Mouse (Mus musculus): Measurements from ENCODE around the gene Mast4.
"Not testable (repeated sequence)": the region's sequence is repeated elsewhere in the genome, so short reads cannot be mapped to it uniquely, and the experiment has no call there.

Mast4 gene

DNA sequence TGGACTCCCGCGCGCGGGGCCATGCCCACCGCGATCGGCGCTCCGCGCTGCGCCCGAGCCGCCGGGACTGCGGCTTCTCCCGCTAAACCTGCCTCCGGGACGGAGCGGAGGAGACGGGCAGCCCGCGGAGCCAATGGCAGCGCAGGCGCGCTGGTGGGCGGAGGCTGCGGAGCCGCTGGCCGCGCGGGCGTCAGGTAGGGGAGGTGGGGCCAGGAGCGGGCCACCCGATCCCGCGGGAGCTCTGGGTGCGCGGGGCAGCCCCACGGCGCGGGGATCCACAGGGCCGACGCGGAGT is at the start of gene Mast4:
TSS of gene Mast4 (minus strand) at position 106 of the 295 bp plus-strand sequence.
- DNase-seq (ENCODE audit: low spot score): no peak

DNA sequence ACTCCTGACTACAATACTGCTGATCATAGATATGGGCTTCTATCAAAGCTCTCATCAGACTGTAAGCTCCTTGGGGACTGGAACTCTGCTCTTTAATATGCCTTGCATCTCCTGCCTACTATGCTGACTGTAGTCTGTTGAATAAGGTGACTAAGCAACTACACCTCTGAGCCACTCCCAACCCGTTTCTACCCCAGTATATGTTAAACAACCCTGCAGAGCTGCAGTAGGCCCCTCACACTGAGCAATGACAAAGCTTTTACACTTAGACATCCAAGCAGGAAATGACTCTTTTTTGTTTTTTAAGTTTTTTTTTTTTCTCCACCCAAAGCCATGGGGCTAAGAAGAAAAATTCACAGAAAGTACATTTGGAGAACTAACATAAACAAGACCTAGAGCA is 40.2 kb upstream of the Mast4 start:
- DNase-seq (ENCODE audit: low spot score): no peak

DNA sequence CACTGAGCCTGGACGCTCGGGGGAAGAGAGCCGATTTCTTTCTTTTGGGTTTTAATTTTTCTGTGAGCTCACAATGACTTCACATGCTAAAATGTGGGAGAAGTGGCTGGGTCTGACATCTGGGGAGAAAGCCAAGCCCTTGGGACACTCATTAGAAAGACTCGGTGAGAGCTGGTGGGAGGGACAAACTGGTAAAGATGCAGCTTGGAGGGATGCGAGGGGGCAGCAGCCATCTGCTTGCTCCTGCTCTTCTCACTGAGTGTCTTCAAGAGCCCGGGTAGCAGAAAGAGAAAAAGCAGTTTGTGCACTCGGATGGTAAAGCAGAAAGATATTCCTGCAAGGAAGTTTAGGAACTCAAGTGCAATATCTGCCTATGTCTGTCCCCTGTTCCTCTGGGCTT is 34.9 kb upstream of the Mast4 start:
- DNase-seq (ENCODE audit: low spot score): no peak

- no peak for DNase-seq (ENCODE audit: low spot score)
Measured at GRCm38 (mm10) chr13:103363181-103363580, 28.9 kb upstream of the Mast4 start.

DNA sequence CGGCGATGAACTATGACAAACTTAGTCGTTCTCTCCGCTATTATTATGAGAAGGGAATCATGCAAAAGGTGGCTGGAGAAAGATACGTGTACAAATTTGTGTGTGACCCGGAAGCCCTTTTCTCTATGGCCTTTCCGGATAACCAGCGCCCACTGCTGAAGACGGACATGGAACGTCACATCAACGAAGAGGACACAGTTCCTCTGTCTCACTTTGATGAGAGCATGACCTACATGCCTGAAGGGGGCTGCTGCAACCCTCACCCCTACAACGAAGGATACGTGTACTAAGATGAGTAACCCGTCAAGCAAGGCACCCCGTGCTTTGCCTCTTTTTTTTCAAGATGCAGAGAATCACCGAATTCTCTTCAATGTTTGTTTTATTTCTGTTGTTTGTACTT is 23.1 kb upstream of the Mast4 start:
- DNase-seq (ENCODE audit: low spot score): not testable (repeated sequence)

GRCm38 (mm10) chr13:103356909-103357308 is 22.6 kb upstream of the Mast4 start:
- not testable (repeated sequence) for DNase-seq (ENCODE audit: low spot score)

- no peak for DNase-seq (ENCODE audit: low spot score)
Measured at GRCm38 (mm10) chr13:103354737-103355136, 20.4 kb upstream of the Mast4 start.

DNA sequence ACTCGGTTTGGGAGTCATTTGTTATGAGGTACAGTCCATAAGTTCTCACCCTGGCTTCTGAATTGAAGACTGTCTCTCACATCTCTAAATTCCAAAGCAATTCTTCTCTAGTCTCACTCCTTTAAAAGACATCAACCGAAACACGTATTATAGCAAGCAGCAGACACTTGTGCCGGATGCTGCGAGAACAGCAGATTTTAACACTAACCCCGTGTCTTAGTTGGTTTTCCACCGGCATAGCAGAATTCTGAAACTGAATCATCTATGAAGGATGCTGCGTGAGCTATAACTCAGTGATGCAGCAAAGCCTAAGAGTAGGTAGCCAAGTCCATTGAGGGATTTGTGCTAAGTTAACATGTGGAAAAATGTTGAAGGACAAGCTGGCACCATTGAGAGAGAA is 10.5 kb upstream of the Mast4 start:
- DNase-seq (ENCODE audit: low spot score): no peak

- no peak for DNase-seq (ENCODE audit: low spot score)
Measured at GRCm38 (mm10) chr13:103344006-103344720, 9.9 kb upstream of the Mast4 start.

DNA sequence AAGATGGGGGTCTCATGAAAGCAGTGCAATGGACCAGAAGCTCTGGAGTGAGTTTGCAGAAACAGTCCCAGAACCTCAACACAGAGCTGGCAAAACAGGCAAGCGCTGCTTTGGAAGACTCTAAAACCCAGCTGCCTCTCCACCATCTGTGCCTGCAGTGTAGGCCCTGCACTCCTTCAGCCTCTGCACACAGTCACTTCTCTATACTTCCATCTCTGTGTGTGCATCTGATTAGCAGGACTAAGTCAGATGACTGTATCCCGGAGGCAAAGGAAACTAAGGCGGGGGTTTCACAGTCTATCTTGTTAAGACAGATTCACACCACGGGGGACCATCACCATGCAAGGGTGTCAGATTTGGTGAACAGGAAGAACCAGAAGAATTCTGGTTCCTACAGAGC is 6.7 kb upstream of the Mast4 start:
- no peak for DNase-seq (ENCODE audit: low spot score)

GRCm38 (mm10) chr13:103338616-103339015 is 4.3 kb upstream of the Mast4 start:
- no peak for DNase-seq (ENCODE audit: low spot score)

DNA sequence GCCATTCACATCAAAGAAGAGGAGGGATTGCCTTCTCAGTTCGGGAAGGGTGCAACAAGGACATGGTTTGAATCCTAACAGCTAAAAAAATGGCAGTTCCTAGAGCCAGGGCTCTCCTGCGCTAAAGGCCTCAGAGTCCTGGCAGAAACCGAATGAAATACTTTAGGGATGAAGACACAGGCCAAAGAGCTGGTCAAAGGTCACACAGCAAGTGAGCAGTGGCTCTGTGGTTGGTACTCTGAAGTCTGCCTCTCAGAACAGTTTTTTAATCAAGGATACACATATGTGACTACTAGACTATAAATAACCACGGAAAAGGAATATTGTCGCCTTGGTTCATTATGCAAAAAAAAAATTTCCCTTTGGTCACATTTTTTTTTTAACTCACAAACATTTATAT is 1.9 kb upstream of the Mast4 start:
- no peak for DNase-seq (ENCODE audit: low spot score)

GRCm38 (mm10) chr13:103334723-103335458 is 594 bp upstream of the Mast4 start:
- DNase-seq (ENCODE audit: low spot score): no peak

- DNase-seq (ENCODE audit: low spot score): no peak
Measured at GRCm38 (mm10) chr13:103333601-103334391, 501 bp downstream of the Mast4 start.

GRCm38 (mm10) chr13:103333153-103333552 is 1.1 kb downstream of the Mast4 start:
- DNase-seq (ENCODE audit: low spot score): no peak

DNA sequence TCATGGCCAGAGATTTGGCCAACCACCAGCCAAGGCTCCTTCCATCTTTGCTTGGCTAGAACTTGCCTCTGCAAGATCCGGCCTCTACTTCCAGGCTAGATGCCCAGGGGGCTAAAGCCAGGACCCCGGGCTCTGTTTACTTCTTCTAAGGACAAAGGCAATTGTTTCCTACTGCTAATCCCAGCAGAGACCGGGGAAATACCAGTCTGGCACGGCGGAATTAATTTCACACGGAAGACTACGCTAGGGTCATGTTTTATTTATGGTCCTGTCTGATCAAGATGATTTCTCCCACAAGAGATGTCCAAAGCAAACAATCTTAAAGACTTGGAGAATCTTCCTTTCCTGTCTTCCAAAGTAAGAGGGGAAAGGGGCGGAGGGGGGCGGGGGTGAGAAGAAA is 1.6 kb downstream of the Mast4 start:
- DNase-seq (ENCODE audit: low spot score): no peak

- DNase-seq (ENCODE audit: low spot score): no peak
Measured at GRCm38 (mm10) chr13:103331096-103331495, 3.2 kb downstream of the Mast4 start.

- no peak for DNase-seq (ENCODE audit: low spot score)
Measured at GRCm38 (mm10) chr13:103328299-103328698, 6.0 kb downstream of the Mast4 start.

DNA sequence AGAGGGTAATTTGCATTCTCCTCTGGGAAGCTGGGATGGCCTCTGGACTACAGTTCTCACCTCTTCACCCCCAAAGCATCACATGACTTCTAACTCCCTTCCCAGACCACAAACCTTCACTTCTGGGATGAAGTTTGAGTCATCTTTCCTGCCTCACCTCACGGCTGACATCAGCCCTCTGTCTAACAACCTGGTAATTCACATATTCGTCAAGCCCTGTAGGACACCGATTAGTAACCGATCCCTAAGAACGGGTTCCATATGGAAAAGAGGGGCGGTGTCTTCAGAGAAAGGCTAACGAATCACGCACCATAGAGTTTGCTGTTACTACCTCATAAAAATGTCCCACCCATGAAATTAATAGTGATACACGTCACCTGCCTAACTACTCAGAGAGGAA is 6.5 kb downstream of the Mast4 start:
- no peak for DNase-seq (ENCODE audit: low spot score)

GRCm38 (mm10) chr13:103326186-103326585 is 8.1 kb downstream of the Mast4 start:
- DNase-seq (ENCODE audit: low spot score): no peak

GRCm38 (mm10) chr13:103319881-103320280 is 14.4 kb downstream of the Mast4 start:
- no peak for DNase-seq (ENCODE audit: low spot score)

GRCm38 (mm10) chr13:103319317-103319716 is 15.0 kb downstream of the Mast4 start:
- DNase-seq (ENCODE audit: low spot score): no peak

- no peak for DNase-seq (ENCODE audit: low spot score)
Measured at GRCm38 (mm10) chr13:103316777-103317367, 17.4 kb downstream of the Mast4 start.

Measured in T-cell, adult 2 months (primary cell).